Mouse (Mus musculus): ENCODE results near the gene Fubp3. TPM values are rescaled to one million over a fixed set of nuclear protein-coding genes. Genes with fewer than 3 reads are reported as not detected.

The Fubp3 gene
- polyA plus RNA-seq, 1 experiment from 2014 or later: 58.4 TPM

GRCm38 (mm10) chr2:31636742-31637141, 64.3 kb downstream of the Fubp3 start:
- peak; percentile 78 for DNase-seq
- Histone ChIP-seq H3K27me3 (ENCODE audit: control insufficient read depth, insufficient read depth, low read length) (peaks cover 89% of the 10 kb centered on the region), H3K4me3 (replicated peaks; ENCODE audit: low read depth, low read length) (peak overlapping the region; percentile 29), H3K36me3 (ENCODE audit: control insufficient read depth, insufficient read depth, low read length) (no peaks in the 10 kb centered on the region), H3K4me1 (ENCODE audit: control insufficient read depth, insufficient read depth, low read length) (peaks cover 32% of the 10 kb centered on the region), H3K9ac (replicated peaks; ENCODE audit: low read length) (0 out of 2 replicates have a peak overlapping the region, but pooled peaks have one; percentile 0), H3K4me2 (ENCODE audit: low read length) (peak overlapping the region; percentile 49), H3K9me3 (ENCODE audit: control insufficient read depth, low read length) (no peaks in the 10 kb centered on the region), H3K27ac (replicated peaks; ENCODE audit: low read depth, low read length) (peak overlapping the region; percentile 32; the same call in 1 of the 2 replicates)
- ATAC-seq (ENCODE audit: low FRiP score, low TSS enrichment): peak; percentile 74
- WGBS: under 1% methylated on average over 35 of the region's 35 CpGs

GRCm38 (mm10) chr2:31637311-31637710, 64.9 kb downstream of the Fubp3 start:
- no peaks in the 10 kb centered on the region for H3K9me3 ChIP-seq (ENCODE audit: control insufficient read depth, low read length)
- ATAC-seq (ENCODE audit: low FRiP score, low TSS enrichment): no peak
- WGBS: under 1% methylated on average over 12 of the region's 12 CpGs
- H3K4me3 ChIP-seq (replicated peaks; ENCODE audit: low read depth, low read length): peak overlapping the region; percentile 29
- peaks cover 37% of the 10 kb centered on the region for H3K4me1 ChIP-seq (ENCODE audit: control insufficient read depth, insufficient read depth, low read length)
- peaks cover 89% of the 10 kb centered on the region for H3K27me3 ChIP-seq (ENCODE audit: control insufficient read depth, insufficient read depth, low read length)
- peak; percentile 45 for DNase-seq
- H3K4me2 ChIP-seq (ENCODE audit: low read length): peak overlapping the region; percentile 49
- no peak overlapping the region for H3K27ac ChIP-seq (replicated peaks; ENCODE audit: low read depth, low read length)
- no peak overlapping the region for H3K9ac ChIP-seq (replicated peaks; ENCODE audit: low read length)
- no peaks in the 10 kb centered on the region for H3K36me3 ChIP-seq (ENCODE audit: control insufficient read depth, insufficient read depth, low read length)

- no peak overlapping the region for H3K27ac ChIP-seq (replicated peaks; ENCODE audit: low read depth, low read length)
- H3K9ac ChIP-seq (replicated peaks; ENCODE audit: low read length): no peak overlapping the region
- H3K4me3 ChIP-seq (replicated peaks; ENCODE audit: low read depth, low read length): peak overlapping the region; percentile 29
- no peaks in the 10 kb centered on the region for H3K9me3 ChIP-seq (ENCODE audit: control insufficient read depth, low read length)
- DNase-seq (peak; percentile 79), ATAC-seq (ENCODE audit: low FRiP score, low TSS enrichment) (no peak)
- peaks cover 40% of the 10 kb centered on the region for H3K4me1 ChIP-seq (ENCODE audit: control insufficient read depth, insufficient read depth, low read length)
- H3K4me2 ChIP-seq (ENCODE audit: low read length): peak overlapping the region; percentile 49
- peaks cover 89% of the 10 kb centered on the region for H3K27me3 ChIP-seq (ENCODE audit: control insufficient read depth, insufficient read depth, low read length)
- under 1% methylated on average over 22 of the region's 22 CpGs for WGBS
- no peaks in the 10 kb centered on the region for H3K36me3 ChIP-seq (ENCODE audit: control insufficient read depth, insufficient read depth, low read length)
These were observed 65.4 kb downstream of the Fubp3 start for GRCm38 (mm10) chr2:31637807-31638206.

GRCm38 (mm10) chr2:31638581-31639465, 66.4 kb downstream of the Fubp3 start:
- H3K4me1 ChIP-seq (ENCODE audit: control insufficient read depth, insufficient read depth, low read length): peaks cover 40% of the 10 kb centered on the region
- H3K4me3 ChIP-seq (replicated peaks; ENCODE audit: low read depth, low read length): peak overlapping the region; percentile 29
- H3K36me3 ChIP-seq (ENCODE audit: control insufficient read depth, insufficient read depth, low read length): no peaks in the 10 kb centered on the region
- under 1% methylated on average over 32 of the region's 34 CpGs for WGBS
- no peak overlapping the region for H3K27ac ChIP-seq (replicated peaks; ENCODE audit: low read depth, low read length)
- DNase-seq (peak; percentile 49), ATAC-seq (ENCODE audit: low FRiP score, low TSS enrichment) (no peak)
- H3K27me3 ChIP-seq (ENCODE audit: control insufficient read depth, insufficient read depth, low read length): peaks cover 89% of the 10 kb centered on the region
- H3K4me2 ChIP-seq (ENCODE audit: low read length): peak overlapping the region; percentile 49
- no peaks in the 10 kb centered on the region for H3K9me3 ChIP-seq (ENCODE audit: control insufficient read depth, low read length)
- H3K9ac ChIP-seq (replicated peaks; ENCODE audit: low read length): peak overlapping the region; percentile 23; the same call in 1 of the 2 replicates

GRCm38 (mm10) chr2:31639466-31639760, 67.0 kb downstream of the Fubp3 start:
- DNase-seq: peak; percentile 56
- H3K4me1 ChIP-seq (ENCODE audit: control insufficient read depth, insufficient read depth, low read length): peaks cover 40% of the 10 kb centered on the region
- H3K4me2 ChIP-seq (ENCODE audit: low read length): peak overlapping the region; percentile 49
- H3K36me3 ChIP-seq (ENCODE audit: control insufficient read depth, insufficient read depth, low read length): no peaks in the 10 kb centered on the region
- H3K27me3 ChIP-seq (ENCODE audit: control insufficient read depth, insufficient read depth, low read length): peaks cover 89% of the 10 kb centered on the region
- peak overlapping the region; percentile 29 for H3K4me3 ChIP-seq (replicated peaks; ENCODE audit: low read depth, low read length)
- H3K9me3 ChIP-seq (ENCODE audit: control insufficient read depth, low read length): no peaks in the 10 kb centered on the region
- WGBS: 0% methylated on average over 13 of the region's 13 CpGs
- H3K9ac ChIP-seq (replicated peaks; ENCODE audit: low read length): no peak overlapping the region; the same call in 1 of the 2 replicates
- no peak overlapping the region for H3K27ac ChIP-seq (replicated peaks; ENCODE audit: low read depth, low read length)
- no peak for ATAC-seq (ENCODE audit: low FRiP score, low TSS enrichment)

- no peaks in the 10 kb centered on the region for H3K36me3 ChIP-seq (ENCODE audit: control insufficient read depth, insufficient read depth, low read length)
- ATAC-seq (ENCODE audit: low FRiP score, low TSS enrichment): no peak
- H3K27me3 ChIP-seq (ENCODE audit: control insufficient read depth, insufficient read depth, low read length): peaks cover 89% of the 10 kb centered on the region
- no peaks in the 10 kb centered on the region for H3K9me3 ChIP-seq (ENCODE audit: control insufficient read depth, low read length)
- under 1% methylated on average over 41 of the region's 41 CpGs for WGBS
- H3K9ac ChIP-seq (replicated peaks; ENCODE audit: low read length): peak within 1 kb of the TSS; percentile 29; the same call in 1 of the 2 replicates
- peak within 1 kb of the TSS; percentile 20; the same call in 1 of the 2 replicates for H3K27ac ChIP-seq (replicated peaks; ENCODE audit: low read depth, low read length)
- peak within 1 kb of the TSS; percentile 29 for H3K4me3 ChIP-seq (replicated peaks; ENCODE audit: low read depth, low read length)
- DNase-seq: peak; percentile 25
- H3K4me1 ChIP-seq (ENCODE audit: control insufficient read depth, insufficient read depth, low read length): peaks cover 40% of the 10 kb centered on the region
- H3K4me2 ChIP-seq (ENCODE audit: low read length): peak within 1 kb of the TSS; percentile 49
These were observed 67.6 kb downstream of the Fubp3 start, which contains the start of gene Prdm12 for GRCm38 (mm10) chr2:31639901-31640608. Prdm12 (plus strand) TSS chr2:31640037.

GRCm38 (mm10) chr2:31640609-31641507, 68.4 kb downstream of the Fubp3 start:
- Histone ChIP-seq H3K9ac (replicated peaks; ENCODE audit: low read length) (peak overlapping the region; percentile 29; the same call in 1 of the 2 replicates), H3K27ac (replicated peaks; ENCODE audit: low read depth, low read length) (peak overlapping the region; percentile 20; the same call in 1 of the 2 replicates)

GRCm38 (mm10) chr2:31641508-31641830, 69.0 kb downstream of the Fubp3 start:
- Histone ChIP-seq H3K9me3 (ENCODE audit: control insufficient read depth, low read length) (no peaks in the 10 kb centered on the region), H3K4me1 (ENCODE audit: control insufficient read depth, insufficient read depth, low read length) (peaks cover 26% of the 10 kb centered on the region), H3K36me3 (ENCODE audit: control insufficient read depth, insufficient read depth, low read length) (no peaks in the 10 kb centered on the region), H3K27ac (replicated peaks; ENCODE audit: low read depth, low read length) (no peak overlapping the region), H3K4me2 (ENCODE audit: low read length) (peak overlapping the region; percentile 39), H3K9ac (replicated peaks; ENCODE audit: low read length) (no peak overlapping the region), H3K27me3 (ENCODE audit: control insufficient read depth, insufficient read depth, low read length) (peaks cover 90% of the 10 kb centered on the region), H3K4me3 (replicated peaks; ENCODE audit: low read depth, low read length) (peak overlapping the region; percentile 29)
- DNase-seq (no peak), ATAC-seq (ENCODE audit: low FRiP score, low TSS enrichment) (no peak)
- WGBS: under 1% methylated on average over 11 of the region's 11 CpGs

More at GRCm38 (mm10) chr2:31640609-31641507, 68.4 kb downstream of the Fubp3 start:
- Histone ChIP-seq H3K36me3 (ENCODE audit: control insufficient read depth, insufficient read depth, low read length) (no peaks in the 10 kb centered on the region), H3K9me3 (ENCODE audit: control insufficient read depth, low read length) (no peaks in the 10 kb centered on the region), H3K4me3 (replicated peaks; ENCODE audit: low read depth, low read length) (peak overlapping the region; percentile 29), H3K4me1 (ENCODE audit: control insufficient read depth, insufficient read depth, low read length) (peaks cover 32% of the 10 kb centered on the region), H3K4me2 (ENCODE audit: low read length) (peak overlapping the region; percentile 49), H3K27me3 (ENCODE audit: control insufficient read depth, insufficient read depth, low read length) (peaks cover 88% of the 10 kb centered on the region)
- WGBS: under 1% methylated on average over 48 of the region's 48 CpGs
- ATAC-seq (ENCODE audit: low FRiP score, low TSS enrichment) (peak; percentile 48; the same call in 1 of the 2 replicates), DNase-seq (peak; percentile 74)

All from midbrain, embryonic 14.5 days (tissue).